Mouse (Mus musculus): ENCODE data around the gene Oser1.

The Oser1 gene

GRCm38 (mm10) chr2:163398770-163399169 lies 25.7 kb downstream of the Oser1 start:
- DNase-seq: no peak

- peak; percentile 55 for DNase-seq
Observed at GRCm38 (mm10) chr2:163397905-163398304, 26.6 kb downstream of the Oser1 start, which contains the start of gene Jph2. TSS of gene Jph2 (minus strand) at chr2:163397993.

- DNase-seq: no peak
Observed at GRCm38 (mm10) chr2:163397071-163397470, 27.4 kb downstream of the Oser1 start.

- no peak for DNase-seq
Observed at GRCm38 (mm10) chr2:163394977-163395376, 29.5 kb downstream of the Oser1 start.

GRCm38 (mm10) chr2:163393976-163394375 lies 30.5 kb downstream of the Oser1 start:
- DNase-seq: no peak

GRCm38 (mm10) chr2:163393241-163393640 lies 31.3 kb downstream of the Oser1 start:
- DNase-seq: no peak

GRCm38 (mm10) chr2:163392436-163392835 lies 32.1 kb downstream of the Oser1 start:
- DNase-seq: no peak

- DNase-seq: no peak
Observed at GRCm38 (mm10) chr2:163386423-163387190, 37.9 kb downstream of the Oser1 start.

GRCm38 (mm10) chr2:163385126-163385525 lies 39.4 kb downstream of the Oser1 start:
- DNase-seq: no peak

GRCm38 (mm10) chr2:163381246-163381645 lies 43.3 kb downstream of the Oser1 start:
- no peak for DNase-seq

- DNase-seq: no peak
Observed at GRCm38 (mm10) chr2:163379366-163379765, 45.1 kb downstream of the Oser1 start.

GRCm38 (mm10) chr2:163376082-163376481 lies 48.4 kb downstream of the Oser1 start:
- DNase-seq: no peak

GRCm38 (mm10) chr2:163375468-163375867 lies 49.0 kb downstream of the Oser1 start:
- no peak for DNase-seq

GRCm38 (mm10) chr2:163372627-163373026 lies 51.9 kb downstream of the Oser1 start:
- DNase-seq: no peak

GRCm38 (mm10) chr2:163370175-163370574 lies 54.3 kb downstream of the Oser1 start:
- DNase-seq: no peak

GRCm38 (mm10) chr2:163364785-163365541 lies 59.5 kb downstream of the Oser1 start:
- DNase-seq: peak; percentile 42

GRCm38 (mm10) chr2:163362940-163363921 lies 61.3 kb downstream of the Oser1 start:
- no peak for DNase-seq

- DNase-seq: no peak
Observed at GRCm38 (mm10) chr2:163360858-163361623, 63.5 kb downstream of the Oser1 start.

- DNase-seq: no peak
Observed at GRCm38 (mm10) chr2:163359253-163359652, 65.2 kb downstream of the Oser1 start.

- no peak for DNase-seq
Observed at GRCm38 (mm10) chr2:163358662-163359061, 65.8 kb downstream of the Oser1 start.

- DNase-seq: no peak
Observed at GRCm38 (mm10) chr2:163356113-163356840, 68.2 kb downstream of the Oser1 start.

Data from lung, postnatal 36 days (tissue).